Mouse (Mus musculus) lung, adult 2 months (tissue): ENCODE measurements around the gene Mtmr2. TPM values are rescaled to one million over a fixed set of nuclear protein-coding genes. Genes with fewer than 3 reads are reported as not detected.
"Not testable (repeated sequence)": the region's sequence is repeated elsewhere in the genome, so short reads cannot be mapped to it uniquely, and the experiment has no call there.

Source experiments
- DNase-seq: peaks from one replicate; pipeline ENCODE4 v3.0.0; 2022
- H3K4me1 ChIP-seq: fragments of 200-500 bp; 2 replicates; pipeline ENCODE4 v1.6.1; 2011; ENCODE audit warnings: low read length; ENCODE audit not compliant: control insufficient read depth, insufficient read depth
- H3K4me3 ChIP-seq: fragments of 200-500 bp; replicated peaks from 2 replicates; pipeline ENCODE3; 2011; ENCODE audit warnings: low read depth, mild to moderate bottlenecking, control low read depth, low read length; ENCODE audit errors: extremely low read depth
- CTCF ChIP-seq: fragments of 200-500 bp; IDR thresholded peaks from 2 replicates; pipeline ENCODE4 v1.5.1; 2011; ENCODE audit warnings: mild to moderate bottlenecking, low read length, control low read depth; ENCODE audit not compliant: insufficient read depth
- POLR2A ChIP-seq: fragments of 200-500 bp; IDR thresholded peaks from 2 replicates; pipeline ENCODE4 v1.6.1; 2011; ENCODE audit warnings: low read depth, mild to moderate bottlenecking, control low read depth, low read length, borderline replicate concordance; ENCODE audit errors: extremely low read depth
- WGBS: fragments of 180-500 bp; shearing (Covaris S2); methylation state at CpG from one replicate; pipeline ENCODE4 v1.1.7; 2018; 5-methylcytosine and 5-hydroxymethylcytosine counted together
- polyA plus RNA-seq: library from polyadenylated mRNA; depleted of rRNA; stranded (reverse); fragments of >200 nt; gene quantifications from 2 replicates; pipeline ENCODE4 v1.2.3, GENCODE M21; 2012

The Mtmr2 gene
- polyA plus RNA-seq, 1 experiment = 28.8 TPM

- H3K4me3 ChIP-seq = peak overlapping the region; percentile 94
- peaks cover 5% of the 10 kb centered on the region for H3K4me1 ChIP-seq
- WGBS = under 1% methylated on average over 60 of the region's 60 CpGs
- DNase-seq = peak; percentile 90
- TF ChIP-seq POLR2A (peak; percentile 31; the same call in 1 of the 2 replicates), CTCF (no peak)
Measured at GRCm38 (mm10) chr9:13748798-13749674, 826 bp downstream of the Mtmr2 start.

GRCm38 (mm10) chr9:13749675-13749998 is 1.4 kb downstream of the Mtmr2 start:
- Histone ChIP-seq H3K4me3 (peak overlapping the region; percentile 94), H3K4me1 (peaks cover 5% of the 10 kb centered on the region)
- no peak for DNase-seq
- WGBS = under 1% methylated on average over 7 of the region's 7 CpGs
- no peak for TF ChIP-seq POLR2A
- no peak for TF ChIP-seq CTCF

GRCm38 (mm10) chr9:13752543-13752942 is 4.3 kb downstream of the Mtmr2 start:
- H3K4me3 ChIP-seq = no peak overlapping the region
- peaks cover 5% of the 10 kb centered on the region for H3K4me1 ChIP-seq
- TF ChIP-seq CTCF (no peak), POLR2A (no peak)
- WGBS = 27% methylated on average over 4 of the region's 4 CpGs
- DNase-seq = no peak

GRCm38 (mm10) chr9:13760430-13760829 is 12.2 kb downstream of the Mtmr2 start:
- DNase-seq = no peak
- 78% methylated on average over 3 of the region's 3 CpGs for WGBS
- TF ChIP-seq POLR2A = no peak
- no peak for TF ChIP-seq CTCF
- H3K4me1 ChIP-seq = no peaks in the 10 kb centered on the region; the same call in 1 of the 2 replicates
- H3K4me3 ChIP-seq = no peak overlapping the region

GRCm38 (mm10) chr9:13765624-13766023 is 17.4 kb downstream of the Mtmr2 start:
- Histone ChIP-seq H3K4me1 (peaks cover 2% of the 10 kb centered on the region; the same call in 1 of the 2 replicates), H3K4me3 (no peak overlapping the region)
- TF ChIP-seq POLR2A (no peak), CTCF (no peak)
- WGBS = 74% methylated on average over 2 of the region's 2 CpGs
- no peak for DNase-seq

- H3K4me3 ChIP-seq = no peak overlapping the region
- WGBS = 83% methylated on average over 7 of the region's 7 CpGs
- H3K4me1 ChIP-seq = peaks cover 2% of the 10 kb centered on the region; the same call in 1 of the 2 replicates
Measured at GRCm38 (mm10) chr9:13766570-13766969, 18.4 kb downstream of the Mtmr2 start.

GRCm38 (mm10) chr9:13774732-13775131 is 26.5 kb downstream of the Mtmr2 start:
- Histone ChIP-seq H3K4me1 (peaks cover 6% of the 10 kb centered on the region), H3K4me3 (no peak overlapping the region)
- no peak for DNase-seq
- 79% methylated on average over 1 of the region's 1 CpGs for WGBS
- TF ChIP-seq CTCF (no peak), POLR2A (no peak)

More at GRCm38 (mm10) chr9:13766570-13766969, 18.4 kb downstream of the Mtmr2 start:
- TF ChIP-seq CTCF (no peak), POLR2A (no peak)
- no peak for DNase-seq

- no peak overlapping the region for H3K4me3 ChIP-seq
- no peaks in the 10 kb centered on the region; the same call in 1 of the 2 replicates for H3K4me1 ChIP-seq
- 91% methylated on average over 1 of the region's 1 CpGs for WGBS
- TF ChIP-seq CTCF = no peak
- TF ChIP-seq POLR2A = no peak
- DNase-seq = no peak
Measured at GRCm38 (mm10) chr9:13781985-13782384, 33.8 kb downstream of the Mtmr2 start.

GRCm38 (mm10) chr9:13790864-13791263 is 42.7 kb downstream of the Mtmr2 start:
- not testable (repeated sequence) for DNase-seq, H3K4me1 ChIP-seq, H3K4me3 ChIP-seq
- WGBS = 94% methylated on average over 8 of the region's 8 CpGs

GRCm38 (mm10) chr9:13794302-13794701 is 46.1 kb downstream of the Mtmr2 start:
- TF ChIP-seq CTCF (no peak), POLR2A (no peak)

More at GRCm38 (mm10) chr9:13794302-13794701, 46.1 kb downstream of the Mtmr2 start:
- DNase-seq = no peak
- WGBS = 68% methylated on average over 1 of the region's 1 CpGs
- Histone ChIP-seq H3K4me1 (no peaks in the 10 kb centered on the region), H3K4me3 (no peak overlapping the region)
